Mouse (Mus musculus): Measurements from ENCODE around the gene Celf5. TPM values are rescaled to one million over a fixed set of nuclear protein-coding genes. Genes with fewer than 3 reads are reported as not detected.
"Not testable (repeated sequence)": the region's sequence is repeated elsewhere in the genome, so short reads cannot be mapped to it uniquely, and the experiment has no call there.

Gene Celf5
- polyA plus RNA-seq, 1 experiment from 2014 or later, result 0.99 TPM

DNA sequence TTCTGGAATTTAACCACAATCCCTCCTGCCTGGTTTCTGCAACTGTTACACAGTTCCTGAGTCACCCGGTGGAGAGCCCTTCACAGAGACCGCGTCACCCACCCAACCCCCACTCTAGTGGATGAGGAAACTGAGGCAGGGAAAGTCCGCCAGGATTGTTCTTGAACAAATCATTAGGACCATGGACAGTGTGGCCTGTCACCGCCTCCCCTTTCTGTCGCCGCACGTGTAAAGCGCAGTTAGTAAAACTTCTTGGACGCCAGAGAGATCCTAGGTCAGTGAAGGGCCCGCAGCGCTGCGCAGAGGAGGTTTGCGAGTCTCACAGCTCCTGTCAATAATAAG, 29.6 kb downstream of the Celf5 start:
- ChIA-PET POLR2A (interaction anchor here (1.1 kb wide), 1 partner anchor 75 kb away, joined by 4 read pairs; the partner anchor contains the start of gene Fzr1), CTCF (interaction anchor here (1.2 to 4.0 kb wide), 2 partner anchors 48 to 58 kb away, joined by 4 to 24 read pairs; partner anchors contain the start of gene Smim24)
- in situ Hi-C loops (cut with MboI; ENCODE audit: low pct_unique_long_range_greater_than_20kb), result loop anchor here (5.0 kb wide), 1 partner anchor 166 kb away; no protein-coding TSS in a partner anchor
- peaks cover 5% of the 10 kb centered on the region for H3K27me3 ChIP-seq
- TF ChIP-seq CTCF (IDR thresholded peaks at IDR 0.05), result no peak
- DNase-seq (ENCODE audit: low read depth, low spot score) (no peak), ATAC-seq (no peak)

DNA sequence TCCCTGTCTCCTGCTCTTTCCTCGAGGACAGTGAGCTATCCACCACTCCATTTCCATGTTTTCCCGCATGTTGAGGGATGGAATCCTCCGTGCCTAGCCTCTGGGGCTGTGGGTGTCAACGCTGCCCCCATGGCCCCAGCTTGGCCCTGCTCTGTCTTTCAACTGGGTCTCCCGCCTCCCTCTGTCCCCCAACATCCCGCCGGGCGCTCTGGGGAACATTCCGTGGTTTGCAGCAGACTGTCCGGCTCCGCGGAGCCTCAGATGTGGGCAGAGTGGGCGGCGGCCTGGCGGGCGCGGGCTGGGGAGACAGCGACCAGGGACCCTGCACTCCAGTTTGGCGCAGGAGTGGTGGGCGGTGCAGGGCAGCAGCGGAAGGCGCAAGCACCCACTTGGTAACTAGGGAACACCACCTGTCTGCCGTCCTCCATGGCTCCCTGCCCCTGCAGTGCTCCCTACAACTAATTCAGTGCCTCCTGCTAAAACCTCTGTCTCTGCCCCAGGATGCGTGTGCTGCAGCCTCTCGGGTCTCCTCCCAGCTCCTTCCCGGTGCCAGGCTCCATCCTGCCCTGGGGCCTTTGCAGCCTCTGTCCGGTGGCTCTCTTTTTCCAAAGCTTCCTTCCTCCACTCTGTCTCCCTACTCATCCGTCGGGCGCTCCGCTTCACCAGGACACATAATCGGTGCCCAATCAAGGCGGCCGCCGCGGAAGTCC, 30.1 kb downstream of the Celf5 start:
- ChIA-PET CTCF (interaction anchor here (0.9 to 4.0 kb wide), 6 partner anchors 13 to 91 kb away, joined by 3 to 24 read pairs (median 8); partner anchors contain the start of genes Dohh, Gm48551, Gm48552 and Smim24), POLR2A (interaction anchor here (1.1 kb wide), 1 partner anchor 74 kb away, joined by 4 read pairs; the partner anchor contains the start of gene Fzr1)
- DNase-seq (ENCODE audit: low read depth, low spot score), result no peak
- ATAC-seq, result peak; percentile 67
- no peak for TF ChIP-seq CTCF (IDR thresholded peaks at IDR 0.05)
- H3K27me3 ChIP-seq, result peaks cover 6% of the 10 kb centered on the region
- in situ Hi-C loops (cut with MboI; ENCODE audit: low pct_unique_long_range_greater_than_20kb), result loop anchor here (5.0 kb wide), 1 partner anchor 165 kb away; no protein-coding TSS in a partner anchor

DNA sequence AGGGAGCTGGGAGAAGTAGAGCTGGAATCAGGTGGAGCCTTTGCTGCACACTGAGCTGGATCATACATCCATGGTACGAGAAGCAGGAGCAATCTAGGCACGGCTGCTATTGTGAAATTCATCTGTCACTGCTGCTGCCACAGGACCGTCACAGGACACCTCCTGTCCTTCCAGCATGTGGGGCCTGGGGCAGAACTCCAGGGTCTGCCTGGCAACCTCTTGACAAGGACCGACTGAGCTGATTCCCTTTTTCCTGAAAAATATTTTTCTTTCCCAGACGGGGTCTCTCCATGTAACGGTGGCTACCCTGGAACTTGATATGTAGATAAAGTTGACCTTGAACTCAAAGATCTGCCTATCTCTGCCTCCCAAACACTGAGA, 31.2 kb downstream of the Celf5 start:
- CTCF ChIA-PET, result interaction anchor here (0.8 to 4.0 kb wide), 7 partner anchors 9 to 92 kb away, joined by 3 to 24 read pairs (median 8); partner anchors contain the start of genes Celf5, Dohh, Gm48551 and Gm48552
- no peak for TF ChIP-seq CTCF (IDR thresholded peaks at IDR 0.05)
- ATAC-seq, result no peak
- no peak for DNase-seq (ENCODE audit: low read depth, low spot score)
- in situ Hi-C loops (cut with MboI; ENCODE audit: low pct_unique_long_range_greater_than_20kb), result loop anchor here (5.0 kb wide), 1 partner anchor 164 kb away; no protein-coding TSS in a partner anchor
- POLR2A ChIA-PET, result interaction anchor here (1.2 kb wide), 1 partner anchor 62 kb away, joined by 3 read pairs; no protein-coding TSS in a partner anchor
- H3K27me3 ChIP-seq, result peaks cover 6% of the 10 kb centered on the region

DNA sequence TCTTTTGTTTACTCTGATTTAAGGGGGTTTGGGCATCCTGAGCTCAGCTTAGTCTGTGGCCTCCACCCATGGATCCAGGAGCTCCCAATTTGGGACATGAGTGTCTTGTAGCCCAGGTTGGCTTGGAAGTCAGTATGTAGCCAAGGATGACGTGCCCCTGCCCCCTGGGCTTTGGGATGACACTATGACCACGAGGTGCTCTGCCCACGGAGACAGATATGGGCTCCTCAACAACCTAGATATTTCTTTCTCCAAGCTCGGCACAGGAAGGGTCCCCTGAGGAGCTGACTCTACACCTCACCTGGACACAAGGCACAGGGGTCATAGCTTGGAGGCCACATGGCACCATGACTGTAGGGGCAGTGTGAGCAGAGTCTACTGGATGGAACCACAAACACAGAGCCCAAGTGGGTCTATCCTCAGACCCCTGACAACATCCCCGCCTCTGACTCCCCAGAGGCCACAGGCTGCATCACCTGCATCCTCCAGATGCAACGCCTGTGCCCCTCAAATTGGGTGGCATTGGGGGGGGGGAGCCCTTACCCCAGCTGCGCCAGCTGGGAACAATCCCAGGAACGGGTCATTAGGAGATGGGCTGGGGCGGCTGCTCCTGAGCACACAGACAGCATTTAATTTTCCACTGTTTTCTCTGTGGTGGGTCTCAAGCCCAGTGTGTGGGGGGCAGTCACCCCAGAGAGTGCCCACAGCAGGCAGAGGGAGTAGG, 31.7 kb downstream of the Celf5 start:
- peaks cover 6% of the 10 kb centered on the region for H3K27me3 ChIP-seq
- ATAC-seq, result no peak
- POLR2A ChIA-PET, result interaction anchor here (1.0 to 1.2 kb wide), 2 partner anchors 61 to 94 kb away, joined by 3 read pairs; partner anchors contain the start of gene Gna11
- CTCF ChIA-PET, result interaction anchor here (0.8 to 4.0 kb wide), 13 partner anchors 8 to 70 kb away, joined by 3 to 24 read pairs (median 4); partner anchors contain the start of genes Celf5, Dohh, Gm48551 and Gm48552
- no peak for DNase-seq (ENCODE audit: low read depth, low spot score)
- in situ Hi-C loops (cut with MboI; ENCODE audit: low pct_unique_long_range_greater_than_20kb), result loop anchor here (5.0 kb wide), 1 partner anchor 164 kb away; no protein-coding TSS in a partner anchor
- TF ChIP-seq CTCF (IDR thresholded peaks at IDR 0.05), result no peak

DNA sequence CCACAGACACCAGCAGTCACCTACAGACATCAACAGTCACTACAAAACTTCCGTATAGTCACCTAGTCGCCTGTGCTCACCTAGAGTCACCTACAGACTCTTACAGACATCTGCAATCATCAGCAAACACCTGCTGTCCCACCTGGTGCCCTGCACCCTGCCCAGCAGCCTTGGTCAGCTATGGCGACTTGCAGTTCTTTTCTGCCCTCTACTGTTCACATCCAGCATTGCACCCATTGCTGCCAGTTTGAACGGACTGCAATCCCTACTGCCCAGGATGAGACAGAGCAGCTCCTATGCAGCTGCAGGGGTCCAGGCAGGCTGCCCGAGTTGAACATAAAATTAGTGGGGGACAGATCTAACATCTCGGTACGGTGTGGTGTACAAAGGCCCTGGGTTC, 32.4 kb downstream of the Celf5 start:
- ChIA-PET CTCF (interaction anchor here (1.1 to 4.0 kb wide), 12 partner anchors 12 to 69 kb away, joined by 3 to 24 read pairs (median 4); partner anchors contain the start of genes Celf5, Dohh, Gm48551 and Gm48552), POLR2A (interaction anchor here (1.0 to 1.2 kb wide), 2 partner anchors 60 to 95 kb away, joined by 3 read pairs; partner anchors contain the start of gene Gna11)
- peaks cover 6% of the 10 kb centered on the region for H3K27me3 ChIP-seq
- in situ Hi-C loops (cut with MboI; ENCODE audit: low pct_unique_long_range_greater_than_20kb), result loop anchor here (5.0 kb wide), 1 partner anchor 163 kb away; no protein-coding TSS in a partner anchor
- DNase-seq (ENCODE audit: low read depth, low spot score) (no peak), ATAC-seq (peak; percentile 64)
- no peak for TF ChIP-seq CTCF (IDR thresholded peaks at IDR 0.05)

DNA sequence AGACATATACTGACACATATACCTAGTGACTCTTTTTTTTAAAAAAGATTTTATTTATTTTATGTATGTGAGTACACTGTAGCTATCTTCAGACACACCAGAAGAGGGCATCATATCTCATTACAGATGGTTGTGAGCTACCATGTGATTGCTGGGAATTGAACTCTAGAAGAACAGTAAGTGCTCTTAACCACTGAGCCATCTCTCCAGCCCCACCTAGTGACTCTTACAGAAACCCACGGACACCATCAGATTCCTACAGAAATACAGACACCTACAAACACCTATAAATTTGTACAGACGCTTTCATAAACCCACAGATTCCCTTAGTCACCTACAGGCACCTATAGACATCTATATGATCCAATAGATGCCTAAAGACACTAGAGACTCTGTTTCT, 37.0 kb downstream of the Celf5 start:
- CTCF ChIA-PET; ATAC-seq; DNase-seq (ENCODE audit: low read depth, low spot score); in situ Hi-C loops (cut with MboI; ENCODE audit: low pct_unique_long_range_greater_than_20kb); POLR2A ChIA-PET: not testable (repeated sequence)
- H3K27me3 ChIP-seq, result peaks cover 22% of the 10 kb centered on the region

DNA sequence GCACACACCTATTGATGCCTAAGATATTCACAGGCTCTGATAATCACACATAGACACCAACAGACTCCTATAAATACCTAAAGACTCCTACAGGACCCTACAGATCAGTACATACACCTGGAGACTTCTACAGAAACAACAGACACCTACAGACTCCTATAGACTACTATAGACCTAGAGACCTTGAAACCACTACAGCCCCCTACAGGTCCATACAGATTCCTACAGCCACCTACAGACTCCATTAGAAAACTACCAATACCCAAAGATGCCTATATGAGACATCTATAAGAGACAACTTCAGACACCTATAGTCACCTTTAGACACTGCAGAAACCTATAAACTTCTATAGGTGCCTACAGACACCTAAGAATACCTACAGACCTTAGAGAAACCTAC, 41.5 kb downstream of the Celf5 start:
- no peak for DNase-seq (ENCODE audit: low read depth, low spot score)
- CTCF ChIA-PET, result interaction anchor here (0.9 to 1.7 kb wide), 2 partner anchors 42 to 45 kb away, joined by 3 to 5 read pairs; no protein-coding TSS in a partner anchor
- in situ Hi-C loops (cut with MboI; ENCODE audit: low pct_unique_long_range_greater_than_20kb), result loop anchor here (5.0 kb wide), 1 partner anchor 49 kb away; the partner anchor contains the start of gene Smim24
- ATAC-seq, result no peak
- POLR2A ChIA-PET, result no interaction called here
- H3K27me3 ChIP-seq, result peaks cover 25% of the 10 kb centered on the region
- no peak for TF ChIP-seq CTCF (IDR thresholded peaks at IDR 0.05)

DNA sequence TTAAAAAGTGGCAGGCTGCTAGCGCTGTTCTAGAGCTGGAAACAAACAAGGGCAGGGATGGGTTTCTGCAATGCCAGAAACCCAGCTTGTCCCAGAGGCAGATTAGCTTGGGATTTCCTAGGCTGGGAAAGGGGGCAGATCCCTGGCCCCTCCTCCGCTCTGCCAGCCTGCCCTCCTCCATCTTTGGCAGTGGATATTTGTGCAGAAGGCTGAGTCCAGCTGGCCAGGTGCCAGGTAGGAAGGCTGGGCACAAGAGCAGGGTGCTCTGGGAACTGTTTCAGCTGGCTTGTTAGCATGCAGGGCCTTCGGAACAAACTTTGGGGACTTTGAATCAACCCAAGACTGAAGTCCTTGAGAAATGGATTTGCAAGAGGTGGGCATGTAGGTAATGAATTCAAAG, 47.1 kb downstream of the Celf5 start:
- peaks cover 6% of the 10 kb centered on the region for H3K27me3 ChIP-seq
- TF ChIP-seq CTCF (IDR thresholded peaks at IDR 0.05), result no peak
- POLR2A ChIA-PET, result no interaction called here
- ATAC-seq (no peak), DNase-seq (ENCODE audit: low read depth, low spot score) (no peak)
- in situ Hi-C loops (cut with MboI; ENCODE audit: low pct_unique_long_range_greater_than_20kb), result no loop called here
- CTCF ChIA-PET, result interaction anchor here (1.0 to 1.3 kb wide), 2 partner anchors 15 to 32 kb away, joined by 3 to 5 read pairs; no protein-coding TSS in a partner anchor

DNA sequence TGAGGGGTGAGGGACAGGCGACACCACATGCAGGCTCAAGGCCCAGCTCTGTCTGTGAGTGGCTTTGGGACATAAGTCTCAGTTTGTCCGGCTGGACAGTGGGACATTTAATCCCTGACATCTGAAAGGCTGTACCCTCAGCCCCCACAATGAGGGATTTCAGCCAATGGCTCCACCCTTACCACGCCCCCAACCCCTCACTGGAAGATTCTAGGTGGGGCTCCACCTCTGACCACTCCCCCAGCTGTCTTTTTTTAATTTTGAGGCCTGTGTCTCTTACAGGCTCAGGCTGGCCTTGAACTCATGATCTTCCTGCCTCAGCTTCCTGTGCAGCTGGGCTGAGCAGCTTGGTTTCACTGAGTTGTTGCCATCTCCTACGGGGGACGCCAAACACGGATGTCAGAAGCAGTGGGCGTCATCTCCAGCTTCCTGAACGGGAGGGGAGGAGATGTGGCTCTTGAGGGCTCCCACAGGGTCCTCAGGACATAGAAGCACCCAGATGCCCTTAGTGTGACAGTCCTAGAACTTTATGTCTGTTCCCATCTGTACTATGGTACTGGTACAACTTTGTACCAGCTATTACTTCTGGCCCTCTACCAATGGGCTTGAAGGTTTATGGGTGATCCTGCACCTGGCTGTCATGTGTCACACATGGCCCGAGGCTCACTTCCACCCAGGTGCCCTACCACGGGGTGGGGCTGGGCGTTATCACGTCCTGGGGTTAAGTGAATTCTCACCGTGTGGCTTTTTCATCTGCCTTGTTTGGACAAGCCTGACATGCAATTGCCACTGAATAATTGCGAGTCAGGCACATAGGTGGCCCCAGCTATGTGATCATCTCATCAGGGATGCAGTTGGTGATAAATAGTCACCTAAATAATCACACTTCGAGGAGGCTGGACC, 47.9 kb downstream of the Celf5 start:
- ATAC-seq, result no peak
- peaks cover 5% of the 10 kb centered on the region for H3K27me3 ChIP-seq
- no peak for DNase-seq (ENCODE audit: low read depth, low spot score)
- in situ Hi-C loops (cut with MboI; ENCODE audit: low pct_unique_long_range_greater_than_20kb), result no loop called here
- no peak for TF ChIP-seq CTCF (IDR thresholded peaks at IDR 0.05)
- ChIA-PET POLR2A (no interaction called here), CTCF (interaction anchor here (0.9 to 1.4 kb wide), 4 partner anchors 16 to 44 kb away, joined by 3 to 5 read pairs (median 4); no protein-coding TSS in a partner anchor)
